Mouse (Mus musculus) kidney, embryonic 16.5 days (tissue): Measurements from ENCODE around the gene Traf4. TPM values are rescaled to one million over a fixed set of nuclear protein-coding genes. Genes with fewer than 3 reads are reported as not detected.
A peak's percentile ranks its signal among the peaks of the same experiment; 100 is the strongest.

Experiments used
- ATAC-seq: fragments of 200-750 bp; cut with Nextera tagmentation; 2 replicates; pipeline ENCODE4 v1.8.0; 2017; ENCODE audit warnings: moderate TSS enrichment; ENCODE audit not compliant: low FRiP score, low TSS enrichment
- H3K27ac ChIP-seq: fragments of 300-500 bp; sonication (generic); 2 replicates; pipeline ENCODE4 v1.5.1; 2014; ENCODE audit warnings: low read length
- H3K27me3 ChIP-seq: fragments of 300-500 bp; sonication (generic); 2 replicates; pipeline ENCODE4 v1.6.1; 2014; ENCODE audit warnings: low read length, control low read depth, mixed read lengths; ENCODE audit not compliant: insufficient read depth
- H3K36me3 ChIP-seq: fragments of 300-500 bp; sonication (generic); 2 replicates; pipeline ENCODE4 v1.6.1; 2014; ENCODE audit warnings: low read length, control low read depth, mixed read lengths; ENCODE audit not compliant: insufficient read depth
- H3K4me1 ChIP-seq: fragments of 300-500 bp; sonication (generic); 2 replicates; pipeline ENCODE4 v1.6.1; 2014; ENCODE audit warnings: low read length, control low read depth, mixed read lengths; ENCODE audit not compliant: insufficient read depth
- H3K4me2 ChIP-seq: fragments of 300-500 bp; sonication (generic); replicated peaks from 2 replicates; pipeline ENCODE4 v1.6.1; 2014; ENCODE audit warnings: low read depth, low read length
- H3K4me3 ChIP-seq: fragments of 300-500 bp; sonication (generic); 2 replicates; pipeline ENCODE4 v1.5.1; 2014; ENCODE audit warnings: mild to moderate bottlenecking, low read length
- H3K9ac ChIP-seq: fragments of 300-500 bp; sonication (generic); replicated peaks from 2 replicates; pipeline ENCODE4 v1.6.1; 2014; ENCODE audit warnings: low read length
- H3K9me3 ChIP-seq: fragments of 300-500 bp; sonication (generic); 2 replicates; pipeline ENCODE4 v1.6.1; 2016; ENCODE audit warnings: low read length, control low read depth
- WGBS: fragments of 180-500 bp; shearing (Covaris S2); extraction: QIAGEN DNeasy Blood & Tissue Kit; methylation state at CpG from one replicate; pipeline ENCODE4 v1.1.7; 2014; 5-methylcytosine and 5-hydroxymethylcytosine counted together
- polyA plus RNA-seq: library from polyadenylated mRNA; unstranded; fragments of >200 nt; fragmentation: Nextera tagmentation; extraction: Ambion mirVana; gene quantifications from 2 replicates; pipeline ENCODE4 v1.2.1, GENCODE M21; 2015

The Traf4 gene
- 108 and 110 TPM in 2 replicates for polyA plus RNA-seq

- Histone ChIP-seq H3K4me3 (peak within 1 kb of the TSS; percentile 100), H3K36me3 (peaks cover 20% of the 10 kb centered on the region), H3K4me2 (peak within 1 kb of the TSS; percentile 84), H3K4me1 (peaks cover 33% of the 10 kb centered on the region), H3K27ac (peak within 1 kb of the TSS; percentile 97), H3K27me3 (no peaks in the 10 kb centered on the region), H3K9me3 (no peaks in the 10 kb centered on the region), H3K9ac (peak within 1 kb of the TSS; percentile 99)
- peak; percentile 80 for ATAC-seq
- WGBS, result under 1% methylated on average over 71 of the region's 78 CpGs
Observed at GRCm38 (mm10) chr11:78164924-78165760, at the start of gene Traf4. TSS of gene Traf4 (minus strand) at chr11:78165589.

- no peak for ATAC-seq
Observed at GRCm38 (mm10) chr11:78213086-78213817, 47.9 kb upstream of the Traf4 start.

GRCm38 (mm10) chr11:78211513-78211912, 46.1 kb upstream of the Traf4 start:
- Histone ChIP-seq H3K36me3 (peaks cover 88% of the 10 kb centered on the region), H3K4me3 (no peak overlapping the region), H3K9ac (no peak overlapping the region), H3K27me3 (no peaks in the 10 kb centered on the region), H3K27ac (no peak overlapping the region), H3K4me1 (no peaks in the 10 kb centered on the region; the same call in 1 of the 2 replicates), H3K9me3 (no peaks in the 10 kb centered on the region), H3K4me2 (no peak overlapping the region)
- WGBS, result 87% methylated on average over 5 of the region's 5 CpGs
- ATAC-seq, result no peak

More at GRCm38 (mm10) chr11:78213086-78213817, 47.9 kb upstream of the Traf4 start:
- Histone ChIP-seq H3K4me1 (no peaks in the 10 kb centered on the region), H3K9me3 (no peaks in the 10 kb centered on the region), H3K4me3 (no peak overlapping the region), H3K4me2 (no peak overlapping the region), H3K27me3 (no peaks in the 10 kb centered on the region), H3K27ac (no peak overlapping the region), H3K36me3 (peaks cover 88% of the 10 kb centered on the region), H3K9ac (no peak overlapping the region)
- WGBS, result 91% methylated on average over 14 of the region's 14 CpGs

GRCm38 (mm10) chr11:78210615-78211014, 45.2 kb upstream of the Traf4 start:
- H3K9ac ChIP-seq, result no peak overlapping the region
- no peak for ATAC-seq
- H3K27me3 ChIP-seq, result no peaks in the 10 kb centered on the region
- H3K4me2 ChIP-seq, result no peak overlapping the region
- peaks cover 8% of the 10 kb centered on the region for H3K4me1 ChIP-seq
- H3K4me3 ChIP-seq, result no peak overlapping the region
- H3K9me3 ChIP-seq, result no peaks in the 10 kb centered on the region
- 64% methylated on average over 7 of the region's 7 CpGs for WGBS
- H3K27ac ChIP-seq, result no peak overlapping the region
- peaks cover 82% of the 10 kb centered on the region for H3K36me3 ChIP-seq

- no peak for ATAC-seq
- H3K4me3 ChIP-seq, result no peak overlapping the region
- H3K9me3 ChIP-seq, result no peaks in the 10 kb centered on the region
- WGBS, result 94% methylated on average over 6 of the region's 6 CpGs
- no peaks in the 10 kb centered on the region for H3K27me3 ChIP-seq
- no peak overlapping the region for H3K4me2 ChIP-seq
- H3K9ac ChIP-seq, result no peak overlapping the region
- peaks cover 12% of the 10 kb centered on the region for H3K4me1 ChIP-seq
- no peak overlapping the region for H3K27ac ChIP-seq
- H3K36me3 ChIP-seq, result peaks cover 80% of the 10 kb centered on the region
Observed at GRCm38 (mm10) chr11:78209886-78210285, 44.5 kb upstream of the Traf4 start.

- no peak overlapping the region for H3K27ac ChIP-seq
- H3K27me3 ChIP-seq, result no peaks in the 10 kb centered on the region
- ATAC-seq, result no peak
- H3K4me1 ChIP-seq, result peaks cover 12% of the 10 kb centered on the region
- no peak overlapping the region for H3K4me3 ChIP-seq
- no peaks in the 10 kb centered on the region for H3K9me3 ChIP-seq
- H3K9ac ChIP-seq, result no peak overlapping the region
- 86% methylated on average over 7 of the region's 7 CpGs for WGBS
- no peak overlapping the region for H3K4me2 ChIP-seq
- H3K36me3 ChIP-seq, result peaks cover 63% of the 10 kb centered on the region
Observed at GRCm38 (mm10) chr11:78207190-78207589, 41.8 kb upstream of the Traf4 start.

GRCm38 (mm10) chr11:78205361-78206206, 40.2 kb upstream of the Traf4 start:
- Histone ChIP-seq H3K4me2 (no peak overlapping the region), H3K36me3 (peaks cover 49% of the 10 kb centered on the region), H3K4me3 (no peak overlapping the region), H3K4me1 (peaks cover 12% of the 10 kb centered on the region), H3K9ac (no peak overlapping the region), H3K27me3 (no peaks in the 10 kb centered on the region), H3K27ac (peak overlapping the region; percentile 31), H3K9me3 (no peaks in the 10 kb centered on the region)
- 25% methylated on average over 13 of the region's 13 CpGs for WGBS
- ATAC-seq, result peak; percentile 37; the same call in 1 of the 2 replicates

GRCm38 (mm10) chr11:78204287-78204686, 38.9 kb upstream of the Traf4 start:
- Histone ChIP-seq H3K36me3 (peaks cover 37% of the 10 kb centered on the region), H3K9me3 (no peaks in the 10 kb centered on the region), H3K27ac (no peak overlapping the region), H3K4me2 (no peak overlapping the region), H3K27me3 (no peaks in the 10 kb centered on the region), H3K4me1 (peaks cover 12% of the 10 kb centered on the region), H3K9ac (no peak overlapping the region), H3K4me3 (no peak overlapping the region)
- WGBS, result 95% methylated on average over 6 of the region's 6 CpGs
- no peak for ATAC-seq

GRCm38 (mm10) chr11:78202372-78202771, 37.0 kb upstream of the Traf4 start:
- Histone ChIP-seq H3K4me1 (peaks cover 12% of the 10 kb centered on the region), H3K36me3 (peaks cover 19% of the 10 kb centered on the region), H3K4me2 (no peak overlapping the region), H3K27me3 (no peaks in the 10 kb centered on the region), H3K9ac (no peak overlapping the region), H3K9me3 (no peaks in the 10 kb centered on the region), H3K27ac (no peak overlapping the region), H3K4me3 (no peak overlapping the region)
- 86% methylated on average over 3 of the region's 3 CpGs for WGBS
- ATAC-seq, result no peak
